Mouse (Mus musculus): ENCODE data around the gene Etfa. TPM values are rescaled to one million over a fixed set of nuclear protein-coding genes. Genes with fewer than 3 reads are reported as not detected.

The Etfa gene
- 182 and 191 TPM in 2 replicates for polyA plus RNA-seq (2014; fragmentation: Nextera tagmentation; extraction: Ambion mirVana)

DNA sequence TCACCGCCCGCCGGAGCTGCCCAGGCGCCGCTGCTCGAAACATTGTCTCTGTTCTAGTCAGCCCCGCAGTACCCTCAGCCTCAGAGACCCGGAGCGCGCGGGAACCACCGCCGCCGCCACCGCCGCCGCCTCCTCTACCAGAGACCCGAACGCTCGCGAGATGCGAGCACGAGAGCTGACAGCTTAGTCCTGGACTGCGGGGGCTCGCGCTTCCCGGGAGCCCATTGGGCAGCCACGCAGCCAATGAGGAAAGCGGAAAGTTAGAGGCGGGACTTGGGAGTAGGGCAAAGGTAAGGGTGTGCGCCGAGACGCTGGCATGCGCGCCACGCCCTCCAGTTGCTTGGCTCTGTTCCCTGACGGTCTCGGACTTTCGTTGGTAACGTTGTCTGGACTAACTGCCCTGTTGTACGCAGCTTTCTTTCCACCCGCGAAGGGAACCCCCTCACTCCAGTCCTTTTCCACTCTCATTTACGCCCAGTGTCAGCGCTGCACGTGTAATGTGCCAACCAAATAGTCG is at the start of gene Etfa:
TSS of gene Etfa (minus strand) at position 217 of the 517 bp plus-strand sequence.
- DNase-seq (ENCODE audit: low spot score) (peak; percentile 99), ATAC-seq (ENCODE audit: low read depth) (peak; percentile 100)
- Histone ChIP-seq H3K36me3 (ENCODE audit: control insufficient read depth, insufficient read depth, low read length) (no peaks in the 10 kb centered on the region), H3K4me1 (ENCODE audit: control insufficient read depth, insufficient read depth, low read length) (0 out of 2 replicates have a peak, but pooled peaks cover 6% of the 10 kb centered on the region), H3K27ac (replicated peaks; ENCODE audit: low read depth, low read length) (peak within 1 kb of the TSS; percentile 85), H3K9me3 (ENCODE audit: control insufficient read depth, low read length) (no peaks in the 10 kb centered on the region), H3K4me3 (ENCODE audit: low read depth, low read length) (peak within 1 kb of the TSS; percentile 95), H3K9ac (ENCODE audit: low read depth, low read length) (peak within 1 kb of the TSS; percentile 95), H3K4me2 (ENCODE audit: low read depth, low read length) (peak within 1 kb of the TSS; percentile 75), H3K27me3 (replicated peaks; ENCODE audit: control insufficient read depth, insufficient read depth, low read length) (no peaks in the 10 kb centered on the region)
- under 1% methylated on average over 36 of the region's 47 CpGs for WGBS

DNA sequence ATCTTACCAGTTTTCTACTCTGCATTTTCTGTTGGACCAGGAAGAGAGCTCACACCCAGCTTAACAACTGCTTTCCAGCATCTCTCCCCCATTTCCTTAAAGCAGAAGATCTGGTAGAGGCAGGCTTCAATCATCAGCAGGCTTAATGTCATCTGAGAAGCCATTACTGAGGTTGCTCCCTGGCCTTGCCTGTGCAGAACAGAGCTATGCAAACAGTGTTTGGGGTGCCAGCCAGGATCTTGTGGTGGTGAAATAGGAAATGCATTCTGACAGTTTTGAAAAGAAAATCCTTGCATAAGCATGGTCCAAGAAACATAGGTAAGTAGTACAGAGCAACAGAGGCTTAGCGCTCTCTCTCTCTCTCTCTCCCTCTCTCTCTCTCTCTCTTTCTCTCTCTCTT is 48.9 kb upstream of the Etfa start:
- DNase-seq (ENCODE audit: low spot score): peak; percentile 82
- Histone ChIP-seq H3K4me1 (ENCODE audit: control insufficient read depth, insufficient read depth, low read length) (0 out of 2 replicates have a peak, but pooled peaks cover 4% of the 10 kb centered on the region), H3K4me2 (ENCODE audit: low read depth, low read length) (no peak overlapping the region), H3K36me3 (ENCODE audit: control insufficient read depth, insufficient read depth, low read length) (no peaks in the 10 kb centered on the region), H3K27ac (replicated peaks; ENCODE audit: low read depth, low read length) (no peak overlapping the region), H3K4me3 (ENCODE audit: low read depth, low read length) (no peak overlapping the region), H3K9me3 (ENCODE audit: control insufficient read depth, low read length) (no peaks in the 10 kb centered on the region), H3K9ac (ENCODE audit: low read depth, low read length) (no peak overlapping the region), H3K27me3 (replicated peaks; ENCODE audit: control insufficient read depth, insufficient read depth, low read length) (no peaks in the 10 kb centered on the region)
- ATAC-seq (ENCODE audit: low read depth): peak; percentile 82
- WGBS: 100% methylated on average over 1 of the region's 1 CpGs

DNA sequence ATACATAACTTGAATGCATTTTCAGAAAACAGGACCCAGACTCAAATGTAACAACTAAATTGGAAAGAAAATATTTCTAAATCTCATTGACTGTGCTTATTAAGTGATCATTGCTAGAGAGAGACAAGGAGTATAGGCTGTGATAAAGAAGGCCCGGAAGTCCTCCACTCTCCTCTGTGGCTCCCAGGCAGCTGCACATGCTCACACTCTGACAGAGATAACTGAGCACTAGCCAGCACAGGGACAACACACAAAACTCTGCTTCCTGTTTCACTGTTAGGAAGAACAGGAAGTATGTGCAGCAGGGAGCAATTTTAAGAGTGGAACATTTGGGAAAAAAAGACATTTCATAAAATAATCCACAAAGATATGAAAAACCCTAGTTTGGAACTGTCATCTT is 42.9 kb upstream of the Etfa start:
- peaks cover 3% of the 10 kb centered on the region for H3K27me3 ChIP-seq (replicated peaks; ENCODE audit: control insufficient read depth, insufficient read depth, low read length)
- no peaks in the 10 kb centered on the region for H3K36me3 ChIP-seq (ENCODE audit: control insufficient read depth, insufficient read depth, low read length)
- H3K4me1 ChIP-seq (ENCODE audit: control insufficient read depth, insufficient read depth, low read length): no peaks in the 10 kb centered on the region
- no peaks in the 10 kb centered on the region for H3K9me3 ChIP-seq (ENCODE audit: control insufficient read depth, low read length)
- H3K9ac ChIP-seq (ENCODE audit: low read depth, low read length): no peak overlapping the region
- no peak for DNase-seq (ENCODE audit: low spot score)
- no peak overlapping the region for H3K27ac ChIP-seq (replicated peaks; ENCODE audit: low read depth, low read length)
- WGBS: 63% methylated on average over 1 of the region's 1 CpGs
- ATAC-seq (ENCODE audit: low read depth): no peak
- H3K4me2 ChIP-seq (ENCODE audit: low read depth, low read length): no peak overlapping the region
- no peak overlapping the region for H3K4me3 ChIP-seq (ENCODE audit: low read depth, low read length)

DNA sequence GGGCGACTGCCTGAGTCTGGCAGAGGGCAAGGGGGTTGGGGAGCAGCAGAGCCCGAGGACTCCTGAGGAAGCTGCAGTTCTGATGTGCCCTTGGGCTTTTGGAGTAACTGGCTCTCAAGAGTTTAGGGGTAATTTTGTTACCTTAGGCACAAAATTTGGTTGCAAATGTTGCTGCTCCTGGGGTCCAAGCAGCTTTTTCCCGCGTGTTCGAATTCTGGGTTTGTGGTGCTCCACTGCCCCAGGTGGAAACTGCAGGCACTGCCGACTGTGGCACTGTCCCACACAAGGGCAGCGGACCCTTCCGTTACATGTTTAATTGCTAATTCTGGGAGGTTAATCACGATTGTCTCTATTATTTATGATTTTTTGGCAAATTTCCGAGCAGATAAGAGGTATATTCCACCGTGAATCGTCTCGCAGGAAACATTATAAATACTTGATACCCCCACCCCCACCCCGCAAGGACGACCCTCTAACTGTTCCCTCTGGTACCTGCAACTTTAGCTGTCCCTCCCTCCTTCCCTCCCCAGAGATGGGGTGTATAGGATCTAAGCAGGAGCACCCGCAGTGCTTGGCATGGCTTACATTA is 37.4 kb upstream of the Etfa start:
- Histone ChIP-seq H3K9me3 (ENCODE audit: control insufficient read depth, low read length) (no peaks in the 10 kb centered on the region), H3K4me2 (ENCODE audit: low read depth, low read length) (peak overlapping the region; percentile 38), H3K27ac (replicated peaks; ENCODE audit: low read depth, low read length) (no peak overlapping the region), H3K9ac (ENCODE audit: low read depth, low read length) (no peak overlapping the region), H3K4me1 (ENCODE audit: control insufficient read depth, insufficient read depth, low read length) (peaks cover 9% of the 10 kb centered on the region; the same call in 1 of the 2 replicates), H3K27me3 (replicated peaks; ENCODE audit: control insufficient read depth, insufficient read depth, low read length) (peaks cover 58% of the 10 kb centered on the region), H3K4me3 (ENCODE audit: low read depth, low read length) (peak overlapping the region; percentile 14; the same call in 1 of the 2 replicates), H3K36me3 (ENCODE audit: control insufficient read depth, insufficient read depth, low read length) (no peaks in the 10 kb centered on the region)
- WGBS: 10% methylated on average over 16 of the region's 16 CpGs
- DNase-seq (ENCODE audit: low spot score): no peak
- no peak for ATAC-seq (ENCODE audit: low read depth)

DNA sequence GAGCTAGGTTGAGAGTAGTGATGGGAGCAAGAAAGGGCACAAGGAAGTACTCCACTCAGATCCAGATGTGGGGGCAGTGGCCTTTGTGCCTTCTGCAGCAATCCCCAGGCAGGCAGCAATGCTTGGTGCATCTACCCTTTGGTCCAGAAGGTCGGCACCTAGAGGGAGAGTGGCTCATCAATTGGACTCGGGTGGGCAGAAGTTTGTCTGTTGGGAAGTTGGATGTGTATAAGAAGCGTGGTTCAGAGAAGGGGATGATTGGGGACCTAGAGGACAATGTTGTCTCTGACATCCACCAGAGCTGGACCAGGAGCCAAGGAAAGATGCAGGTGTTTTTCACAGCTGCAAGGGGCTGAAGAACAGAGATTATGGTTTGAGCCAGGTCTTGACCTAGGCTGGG is 36.8 kb upstream of the Etfa start:
- H3K4me3 ChIP-seq (ENCODE audit: low read depth, low read length): no peak overlapping the region
- H3K4me2 ChIP-seq (ENCODE audit: low read depth, low read length): no peak overlapping the region; the same call in 1 of the 2 replicates

DNA sequence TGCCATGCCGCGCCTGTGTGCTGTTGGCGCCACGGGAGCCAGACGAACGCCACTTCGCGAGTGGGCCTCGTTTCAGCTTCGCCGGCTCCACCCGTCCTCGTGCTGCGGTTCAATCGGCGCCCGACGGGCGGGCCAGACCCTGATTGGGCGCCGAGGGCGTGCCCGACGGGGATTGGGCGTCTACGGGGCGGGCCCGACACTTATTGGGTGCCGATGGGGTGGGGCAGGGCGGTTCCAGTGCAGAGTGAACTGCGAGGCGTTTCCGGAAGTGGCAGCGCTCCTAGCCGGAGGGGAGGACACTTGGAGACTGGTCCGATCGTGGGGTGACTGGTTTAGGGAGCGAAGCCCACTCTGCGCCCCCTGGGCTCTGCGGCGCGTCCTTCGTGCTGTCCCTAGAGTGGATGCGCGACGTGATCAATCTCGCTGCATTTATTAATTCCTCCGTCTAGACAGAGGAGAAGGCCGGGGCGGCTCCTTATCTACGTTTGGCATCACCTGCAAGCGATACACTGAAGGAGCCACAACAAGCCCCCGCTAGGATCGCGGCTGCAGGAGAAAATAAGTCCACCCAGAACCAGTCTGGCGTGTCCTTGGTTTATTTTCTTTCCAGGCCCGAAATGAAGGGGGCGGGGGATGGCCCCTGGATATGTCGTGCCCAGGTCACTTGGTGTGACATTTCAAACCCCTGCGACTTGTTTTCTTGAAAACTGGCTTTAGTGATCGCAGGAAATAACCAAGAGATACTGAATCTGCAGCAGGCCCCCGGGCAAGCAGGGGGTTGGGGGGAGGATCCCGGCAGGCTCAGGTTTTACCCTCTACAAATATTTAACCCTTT is 34.4 kb upstream of the Etfa start:
- peak overlapping the region; percentile 43 for H3K4me3 ChIP-seq (ENCODE audit: low read depth, low read length)
- WGBS: 1% methylated on average over 38 of the region's 63 CpGs
- peaks cover 85% of the 10 kb centered on the region for H3K27me3 ChIP-seq (replicated peaks; ENCODE audit: control insufficient read depth, insufficient read depth, low read length)
- H3K27ac ChIP-seq (replicated peaks; ENCODE audit: low read depth, low read length): no peak overlapping the region
- peaks cover 13% of the 10 kb centered on the region; the same call in 1 of the 2 replicates for H3K4me1 ChIP-seq (ENCODE audit: control insufficient read depth, insufficient read depth, low read length)
- H3K9ac ChIP-seq (ENCODE audit: low read depth, low read length): 0 out of 2 replicates have a peak overlapping the region, but pooled peaks have one; percentile 25
- H3K36me3 ChIP-seq (ENCODE audit: control insufficient read depth, insufficient read depth, low read length): no peaks in the 10 kb centered on the region
- DNase-seq (ENCODE audit: low spot score): peak; percentile 78
- H3K9me3 ChIP-seq (ENCODE audit: control insufficient read depth, low read length): no peaks in the 10 kb centered on the region
- ATAC-seq (ENCODE audit: low read depth): peak; percentile 56
- peak overlapping the region; percentile 66 for H3K4me2 ChIP-seq (ENCODE audit: low read depth, low read length)

More for the DNA sequence above, 36.8 kb upstream of the Etfa start:
- Histone ChIP-seq H3K36me3 (ENCODE audit: control insufficient read depth, insufficient read depth, low read length) (no peaks in the 10 kb centered on the region), H3K4me1 (ENCODE audit: control insufficient read depth, insufficient read depth, low read length) (peaks cover 13% of the 10 kb centered on the region; the same call in 1 of the 2 replicates), H3K27ac (replicated peaks; ENCODE audit: low read depth, low read length) (no peak overlapping the region), H3K9ac (ENCODE audit: low read depth, low read length) (no peak overlapping the region), H3K9me3 (ENCODE audit: control insufficient read depth, low read length) (no peaks in the 10 kb centered on the region), H3K27me3 (replicated peaks; ENCODE audit: control insufficient read depth, insufficient read depth, low read length) (peaks cover 63% of the 10 kb centered on the region)
- 26% methylated on average over 3 of the region's 3 CpGs for WGBS
- no peak for ATAC-seq (ENCODE audit: low read depth)
- no peak for DNase-seq (ENCODE audit: low spot score)

DNA sequence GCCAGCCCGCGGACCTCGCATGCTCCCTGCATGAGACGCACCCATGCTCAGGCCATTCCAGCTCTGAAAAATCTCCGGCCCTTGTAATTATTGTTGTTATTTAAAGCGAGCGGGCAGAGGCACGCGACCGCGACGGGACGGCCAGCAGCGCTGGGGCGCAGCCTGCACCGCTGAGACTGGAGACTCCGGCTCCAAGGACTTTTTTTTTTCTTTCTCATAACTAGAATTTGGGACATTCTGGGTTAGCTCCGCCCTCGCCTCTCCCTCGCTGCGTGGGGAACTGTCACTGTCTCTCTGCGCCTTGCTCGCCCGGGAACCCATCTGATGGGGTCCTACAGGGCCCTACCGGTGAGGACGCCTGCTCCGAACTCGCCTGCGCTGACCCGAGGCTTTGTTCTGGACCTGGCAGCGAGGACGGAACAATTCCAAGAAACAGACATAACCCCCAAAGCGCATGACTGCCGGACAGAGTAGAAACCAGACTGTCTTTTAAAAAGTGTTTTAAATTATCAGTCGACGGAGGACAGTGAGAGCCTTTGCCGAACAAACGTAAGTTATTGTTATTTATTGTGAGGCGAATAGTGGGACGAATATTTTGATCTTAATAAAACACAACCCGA is 33.6 kb upstream of the Etfa start:
- Histone ChIP-seq H3K9ac (ENCODE audit: low read depth, low read length) (no peak overlapping the region), H3K27ac (replicated peaks; ENCODE audit: low read depth, low read length) (0 out of 2 replicates have a peak overlapping the region, but pooled peaks have one; percentile 33), H3K4me2 (ENCODE audit: low read depth, low read length) (peak overlapping the region; percentile 66), H3K36me3 (ENCODE audit: control insufficient read depth, insufficient read depth, low read length) (no peaks in the 10 kb centered on the region), H3K27me3 (replicated peaks; ENCODE audit: control insufficient read depth, insufficient read depth, low read length) (peaks cover 91% of the 10 kb centered on the region), H3K4me3 (ENCODE audit: low read depth, low read length) (peak overlapping the region; percentile 43), H3K4me1 (ENCODE audit: control insufficient read depth, insufficient read depth, low read length) (peaks cover 13% of the 10 kb centered on the region; the same call in 1 of the 2 replicates), H3K9me3 (ENCODE audit: control insufficient read depth, low read length) (no peaks in the 10 kb centered on the region)
- DNase-seq (ENCODE audit: low spot score) (peak; percentile 24), ATAC-seq (ENCODE audit: low read depth) (no peak)
- WGBS: 7% methylated on average over 41 of the region's 41 CpGs

All from embryonic facial prominence, embryonic 14.5 days (tissue).